Mouse (Mus musculus) neutrophil, adult 59 days (primary cell): ENCODE results near the gene Mfsd9. TPM values are rescaled to one million over a fixed set of nuclear protein-coding genes. Genes with fewer than 3 reads are reported as not detected.

Experiments
- total RNA-seq, 2 experiments: library from RNA; stranded (reverse); gene quantifications; 1 replicate in 1 of 2; 2 replicates in 1 of 2; pipeline ENCODE4 v1.2.4; 2023

The Mfsd9 gene
- 1 to 10 TPM; 3.5 to 3.6 TPM for total RNA-seq

GRCm38 (mm10) chr1:40790324-40791141 lies at the start of gene Mfsd9:
TSS of gene Mfsd9 (minus strand) at chr1:40790687.

GRCm38 (mm10) chr1:40805351-40805750 lies 14.9 kb upstream of the Mfsd9 start, which contains the start of gene Tmem182:
TSS of gene Tmem182 (plus strand) at chr1:40805601.

Other genes starting within 250 kb of the Mfsd9 start
- not detected for gene Slc9a4, start 210.6 kb downstream of the Mfsd9 start, total RNA-seq
- gene Slc9a2, start 110.1 kb downstream of the Mfsd9 start, total RNA-seq: under 1 TPM; 0.07 to 0.11 TPM
- not detected for gene Tmem182, start 14.9 kb upstream of the Mfsd9 start, total RNA-seq